Mouse (Mus musculus): Measurements from ENCODE around the gene Nup88.

- TF ChIP-seq POLR2A (IDR thresholded peaks at IDR 0.05; ENCODE audit: borderline replicate concordance, extremely low read depth, low read depth, low read length) (no peak), CTCF (IDR thresholded peaks at IDR 0.05; ENCODE audit: insufficient read depth, low read length) (no peak)
Observed at GRCm38 (mm10) chr11:70919524-70919923, 50.2 kb downstream of the Nup88 start.

All from lung, adult 2 months (tissue).